Mouse (Mus musculus): Measurements from ENCODE around the gene Lrp11. TPM values are rescaled to one million over a fixed set of nuclear protein-coding genes. Genes with fewer than 3 reads are reported as not detected.

Lrp11 gene
- 57.5 and 64.1 TPM in 2 replicates for polyA plus RNA-seq (2015; fragmentation: Nextera tagmentation; extraction: Ambion mirVana)

DNA sequence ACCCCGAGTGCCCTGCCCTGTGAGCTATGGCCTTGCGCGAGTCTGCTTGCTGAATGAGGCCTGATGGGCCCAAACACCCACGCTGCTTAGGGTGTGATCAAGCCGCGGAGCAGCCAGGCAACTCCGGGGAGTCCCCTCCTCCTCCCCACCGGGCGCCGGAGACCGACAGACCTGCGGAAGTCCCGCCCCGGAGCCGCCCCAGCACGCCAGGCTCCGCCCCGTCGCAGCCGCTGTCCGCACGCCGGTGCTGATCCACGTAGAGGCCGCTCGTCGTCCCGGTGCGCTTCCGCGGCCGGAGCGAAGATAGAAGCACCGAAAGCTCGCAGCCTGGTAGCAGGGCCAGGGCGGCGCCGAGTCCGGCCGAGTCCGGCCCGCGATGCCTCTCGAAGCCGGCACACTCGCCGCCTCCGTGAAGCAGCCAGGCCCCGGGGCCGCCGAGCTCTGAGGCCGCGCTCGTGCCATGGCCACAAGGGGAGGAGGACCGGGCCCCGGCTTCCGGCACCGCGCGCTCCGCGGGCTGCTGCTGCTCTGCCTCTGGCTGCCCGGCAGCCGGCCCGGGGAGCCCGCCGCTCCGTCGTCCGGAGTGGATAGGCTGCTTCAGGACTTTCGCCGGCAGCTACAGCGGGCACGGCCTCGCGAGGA lies at the start of gene Lrp11:
Lrp11 (plus strand) TSS at position 209 of the 642 bp plus-strand sequence.

DNA sequence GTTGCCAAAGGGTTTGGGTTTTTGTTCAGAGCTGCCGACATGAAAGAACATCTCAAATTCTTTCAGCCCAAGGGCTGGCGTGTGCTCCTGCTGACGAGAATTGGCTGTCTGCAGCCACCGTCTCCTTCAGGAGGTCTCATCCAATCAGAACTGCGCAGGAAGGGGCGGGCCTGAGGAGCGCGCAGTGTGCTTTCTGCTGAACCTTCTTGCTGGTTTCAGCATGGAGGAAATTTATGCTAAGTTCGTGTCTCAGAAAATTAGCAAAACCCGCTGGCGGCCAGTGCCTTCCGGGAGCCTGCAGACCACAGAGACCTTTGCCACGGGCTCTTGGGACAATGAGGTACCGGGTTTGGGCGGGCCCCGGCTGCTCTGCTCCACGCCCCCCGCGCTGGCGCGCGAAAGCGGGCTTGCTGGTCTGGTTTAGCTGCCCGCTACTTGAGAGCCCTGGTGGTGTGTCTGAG lies 77.8 kb downstream of the Lrp11 start, which contains the start of gene Nup43:
Nup43 (plus strand) TSS at position 162 of the 461 bp plus-strand sequence.

Other genes with a start within 250 kb of the Lrp11 start
- 0.25 and 0.36 TPM in 2 replicates for gene Ulbp1, start 116.2 kb upstream of the Lrp11 start, polyA plus RNA-seq (2015; fragmentation: Nextera tagmentation; extraction: Ambion mirVana)
- gene Nup43, start 77.7 kb downstream of the Lrp11 start, polyA plus RNA-seq (2015; fragmentation: Nextera tagmentation; extraction: Ambion mirVana): 20.0 and 22.0 TPM in 2 replicates
- gene Pcmt1, start 91.3 kb downstream of the Lrp11 start, polyA plus RNA-seq (2015; fragmentation: Nextera tagmentation; extraction: Ambion mirVana): 196 and 207 TPM in 2 replicates
- 5.5 and 6.4 TPM in 2 replicates for gene Lats1, start 91.4 kb downstream of the Lrp11 start, polyA plus RNA-seq (2015; fragmentation: Nextera tagmentation; extraction: Ambion mirVana)
- 17.9 and 19.5 TPM in 2 replicates for gene Katna1, start 136.2 kb downstream of the Lrp11 start, polyA plus RNA-seq (2015; fragmentation: Nextera tagmentation; extraction: Ambion mirVana)
- 68.8 and 82.3 TPM in 2 replicates for gene Ginm1, start 203.0 kb downstream of the Lrp11 start, polyA plus RNA-seq (2015; fragmentation: Nextera tagmentation; extraction: Ambion mirVana)
- gene Ppil4, start 203.1 kb downstream of the Lrp11 start, polyA plus RNA-seq (2015; fragmentation: Nextera tagmentation; extraction: Ambion mirVana): 37.4 and 37.8 TPM in 2 replicates
- 0.14 and 0.28 TPM in 2 replicates for gene Zc3h12d, start 242.7 kb downstream of the Lrp11 start, polyA plus RNA-seq (2015; fragmentation: Nextera tagmentation; extraction: Ambion mirVana)

Measured in neural tube, postnatal 0 days (tissue).